Mouse (Mus musculus) testis, adult 2 months (tissue): ENCODE data around the gene Sh3bp4. TPM values are rescaled to one million over a fixed set of nuclear protein-coding genes. Genes with fewer than 3 reads are reported as not detected.

ENCODE experiments used
- H3K27ac ChIP-seq: fragments of 200-500 bp; 2 replicates; pipeline ENCODE4 v1.5.1; 2012; ENCODE audit warnings: low read depth, low read length; ENCODE audit not compliant: control insufficient read depth, insufficient read depth
- H3K27me3 ChIP-seq: fragments of 200-500 bp; 2 replicates; pipeline ENCODE4 v1.6.1; 2012; ENCODE audit warnings: mild to moderate bottlenecking, low read length, moderate library complexity; ENCODE audit not compliant: control insufficient read depth, insufficient read depth
- H3K36me3 ChIP-seq: fragments of 200-500 bp; 2 replicates; pipeline ENCODE4 v1.6.1; 2012; ENCODE audit warnings: mild to moderate bottlenecking, low read length; ENCODE audit not compliant: control insufficient read depth, insufficient read depth
- H3K4me1 ChIP-seq: fragments of 200-500 bp; 2 replicates; pipeline ENCODE4 v1.6.1; 2012; ENCODE audit warnings: low read length; ENCODE audit not compliant: control insufficient read depth, insufficient read depth
- H3K4me3 ChIP-seq: fragments of 200-500 bp; 2 replicates; pipeline ENCODE4 v1.5.1; 2012; ENCODE audit warnings: low read depth, mild to moderate bottlenecking, low read length, moderate library complexity, mixed read lengths; ENCODE audit not compliant: control insufficient read depth
- CTCF ChIP-seq: fragments of 200-500 bp; IDR thresholded peaks from 2 replicates; pipeline ENCODE4 v1.5.1; 2012; ENCODE audit warnings: low read depth, mild to moderate bottlenecking, inconsistent platforms, low read length, moderate library complexity; ENCODE audit not compliant: control insufficient read depth, insufficient read depth, insufficient replicate concordance
- POLR2A ChIP-seq: fragments of 200-500 bp; IDR thresholded peaks from 2 replicates; pipeline ENCODE4 v1.6.1; 2012; ENCODE audit warnings: low read depth, mild to moderate bottlenecking, inconsistent platforms, low read length, moderate library complexity; ENCODE audit not compliant: control insufficient read depth
- polyA plus RNA-seq: library from polyadenylated mRNA; depleted of rRNA; stranded (reverse); fragments of >200 nt; gene quantifications from 2 replicates; pipeline ENCODE4 v1.2.3, GENCODE M21; 2012

Gene Sh3bp4
- polyA plus RNA-seq, 1 experiment = 2.6 TPM

DNA sequence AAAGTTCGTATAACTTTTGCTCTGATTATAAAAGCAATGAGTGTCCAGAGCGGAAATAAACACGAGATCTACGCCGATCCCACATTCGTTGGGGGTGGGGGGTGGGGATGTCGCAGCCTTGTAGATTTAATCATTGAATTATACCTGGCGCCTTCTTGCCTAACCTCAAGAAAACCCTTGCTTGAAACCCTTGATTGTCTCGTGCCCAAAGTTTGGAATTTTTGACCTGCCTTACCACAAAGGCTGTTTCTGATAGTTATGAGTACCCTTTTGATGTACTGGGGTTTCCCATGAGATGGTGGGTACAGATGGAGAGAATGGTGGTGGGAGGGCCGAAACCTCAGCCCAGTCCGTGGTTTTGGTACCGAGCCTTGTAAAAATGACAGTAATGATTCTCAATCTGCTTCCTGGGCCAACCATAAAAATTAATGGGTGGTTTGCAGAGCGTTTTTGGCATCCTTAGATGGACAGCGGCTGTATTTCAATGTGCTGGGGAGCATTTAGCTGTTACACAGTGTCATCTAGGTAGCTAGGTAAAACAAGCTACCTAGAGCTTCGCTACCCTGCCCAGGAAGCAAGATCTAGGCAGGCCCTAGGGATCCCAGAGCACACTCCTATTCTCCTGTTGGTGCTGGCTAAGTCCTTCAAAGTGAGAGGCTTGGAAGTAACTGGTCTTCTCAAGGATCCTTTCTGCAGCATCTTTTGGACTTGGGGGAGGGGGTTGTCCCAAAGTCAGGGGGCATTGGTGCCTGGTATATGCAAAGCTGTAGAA, 1.3 kb downstream of the Sh3bp4 start:
- peaks cover 10% of the 10 kb centered on the region for H3K4me1 ChIP-seq
- H3K27me3 ChIP-seq = no peaks in the 10 kb centered on the region
- no peak overlapping the region for H3K4me3 ChIP-seq
- TF ChIP-seq POLR2A (no peak), CTCF (no peak)
- no peak overlapping the region; the same call in 1 of the 2 replicates for H3K27ac ChIP-seq
- no peaks in the 10 kb centered on the region for H3K36me3 ChIP-seq

DNA sequence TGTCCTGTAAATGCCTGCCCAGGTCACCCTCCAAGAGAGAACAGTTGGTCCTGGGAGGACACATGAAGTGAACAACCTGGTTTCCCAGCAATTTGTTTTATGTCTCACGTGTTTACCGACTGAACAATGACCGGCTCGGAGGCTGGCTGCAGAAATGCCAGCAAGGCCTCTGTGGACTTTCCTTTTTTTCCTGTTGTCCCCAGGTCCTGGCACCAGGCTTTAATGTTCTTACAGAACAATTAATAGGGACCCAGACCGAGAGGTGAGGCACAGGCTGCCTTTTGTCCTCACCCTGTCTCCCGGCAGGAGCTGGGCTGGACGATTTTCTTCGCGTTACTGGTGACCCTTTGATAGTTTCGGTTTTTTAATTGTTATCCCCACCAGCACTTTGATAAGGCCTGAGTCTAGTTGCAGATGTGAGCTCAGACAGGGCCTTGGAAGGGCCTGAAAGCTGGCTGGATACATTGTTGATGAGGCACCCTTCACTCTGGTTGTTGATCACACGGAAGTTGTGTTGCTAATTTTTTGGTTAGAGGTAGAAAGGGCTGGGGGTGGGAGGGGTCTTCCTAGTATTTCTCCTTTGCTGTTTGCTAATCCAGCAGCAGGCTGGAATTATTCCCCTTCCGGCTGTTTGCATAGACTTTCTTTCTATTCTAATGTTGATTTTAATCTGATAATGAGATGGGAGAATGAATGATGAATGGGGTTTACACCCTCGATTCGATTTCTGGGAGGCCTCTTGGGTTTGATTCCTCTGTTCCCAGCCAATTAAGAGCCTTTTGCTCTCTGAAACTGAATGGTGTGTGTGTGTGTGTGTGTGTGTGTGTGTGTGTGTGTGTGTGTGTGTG, 2.2 kb downstream of the Sh3bp4 start:
- H3K27ac ChIP-seq = no peak overlapping the region; the same call in 1 of the 2 replicates
- H3K27me3 ChIP-seq = no peaks in the 10 kb centered on the region
- no peaks in the 10 kb centered on the region for H3K36me3 ChIP-seq
- no peak for TF ChIP-seq POLR2A
- no peak for TF ChIP-seq CTCF
- H3K4me1 ChIP-seq = peaks cover 10% of the 10 kb centered on the region
- H3K4me3 ChIP-seq = no peak overlapping the region

GRCm38 (mm10) chr1:89073291-89073846, 3.2 kb downstream of the Sh3bp4 start:
- Histone ChIP-seq H3K36me3 (no peaks in the 10 kb centered on the region), H3K4me3 (no peak overlapping the region), H3K27ac (no peak overlapping the region), H3K4me1 (peaks cover 10% of the 10 kb centered on the region), H3K27me3 (no peaks in the 10 kb centered on the region)
- TF ChIP-seq POLR2A = no peak

DNA sequence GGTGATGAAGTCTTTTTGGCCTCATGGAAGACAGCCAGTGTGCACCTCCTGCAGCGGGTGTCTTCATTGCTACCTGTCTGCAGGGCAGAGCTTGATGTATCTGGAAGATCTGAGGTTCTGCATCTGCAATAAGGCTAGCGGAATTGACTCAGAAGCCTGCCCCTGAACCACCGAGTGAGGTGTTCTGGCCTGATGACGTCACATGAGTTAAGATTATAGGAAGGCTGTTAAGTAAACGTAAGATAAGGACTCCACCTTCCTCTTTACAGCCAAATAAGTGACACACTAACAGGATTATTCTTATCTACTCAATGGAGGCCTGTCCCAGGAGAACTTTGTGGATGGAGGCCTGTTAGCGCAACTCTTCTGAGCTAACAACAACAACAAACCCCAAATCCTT, 4.5 kb downstream of the Sh3bp4 start:
- Histone ChIP-seq H3K4me3 (no peak overlapping the region), H3K27ac (no peak overlapping the region), H3K4me1 (peaks cover 7% of the 10 kb centered on the region), H3K36me3 (no peaks in the 10 kb centered on the region), H3K27me3 (no peaks in the 10 kb centered on the region)
- TF ChIP-seq POLR2A (no peak), CTCF (no peak)

DNA sequence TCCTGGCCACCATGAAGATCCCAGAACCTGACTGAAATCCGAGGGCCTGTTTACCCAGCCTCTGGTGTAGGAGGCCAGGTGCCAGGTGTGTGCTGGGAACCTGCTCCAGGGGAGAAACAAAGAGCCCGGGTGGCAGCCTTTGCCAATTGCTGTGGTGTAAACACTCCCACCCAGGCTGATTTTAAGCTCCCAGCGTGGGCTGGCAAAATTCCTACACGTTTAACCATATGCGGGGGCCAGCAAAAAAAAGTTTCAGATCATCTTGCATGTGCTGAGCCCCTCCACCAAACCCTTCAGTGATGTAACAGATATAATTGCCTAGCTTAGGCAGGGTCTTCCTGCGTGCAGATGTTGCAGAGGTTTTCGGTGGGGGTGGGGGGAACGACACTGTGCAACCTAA, 4.9 kb downstream of the Sh3bp4 start:
- Histone ChIP-seq H3K27ac (no peak overlapping the region), H3K27me3 (no peaks in the 10 kb centered on the region), H3K4me3 (no peak overlapping the region), H3K4me1 (peaks cover 7% of the 10 kb centered on the region), H3K36me3 (no peaks in the 10 kb centered on the region)
- no peak for TF ChIP-seq CTCF
- TF ChIP-seq POLR2A = no peak

GRCm38 (mm10) chr1:89076777-89077176, 6.6 kb downstream of the Sh3bp4 start:
- Histone ChIP-seq H3K27ac (no peak overlapping the region), H3K27me3 (no peaks in the 10 kb centered on the region), H3K4me3 (no peak overlapping the region), H3K4me1 (no peaks in the 10 kb centered on the region; the same call in 1 of the 2 replicates), H3K36me3 (no peaks in the 10 kb centered on the region)
- no peak for TF ChIP-seq POLR2A
- TF ChIP-seq CTCF = no peak

DNA sequence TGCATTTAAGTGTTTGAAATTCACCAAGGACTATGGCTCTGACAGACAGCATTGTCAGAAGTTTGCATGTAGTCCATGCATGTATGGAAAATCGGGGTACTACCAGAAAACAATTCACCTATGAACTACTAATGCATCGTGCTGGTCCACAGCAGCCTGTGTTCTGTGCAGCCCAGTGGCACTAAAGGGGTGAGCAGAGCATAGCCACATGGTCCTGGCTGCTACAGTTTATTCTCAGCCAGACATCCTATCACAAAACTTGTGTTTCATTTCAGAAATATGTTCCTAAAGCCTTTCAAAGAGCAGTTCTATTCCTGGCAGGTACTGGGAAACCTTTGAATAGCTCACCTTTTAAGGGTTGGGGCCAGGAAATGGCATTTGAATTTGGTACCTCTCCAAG, 8.0 kb downstream of the Sh3bp4 start:
- Histone ChIP-seq H3K27ac (no peak overlapping the region), H3K4me3 (no peak overlapping the region), H3K4me1 (no peaks in the 10 kb centered on the region; the same call in 1 of the 2 replicates), H3K36me3 (no peaks in the 10 kb centered on the region), H3K27me3 (no peaks in the 10 kb centered on the region)
- TF ChIP-seq POLR2A (no peak), CTCF (no peak)
